Mouse (Mus musculus) C2C12 (cell line): ENCODE measurements around the gene Eno2. TPM values are rescaled to one million over a fixed set of nuclear protein-coding genes. Genes with fewer than 3 reads are reported as not detected.

Experiments used
- H3K27me3 ChIP-seq: one replicate; pipeline ENCODE4 v1.6.1; 2011; ENCODE audit not compliant: control insufficient read depth, insufficient read depth, insufficient read length
- H3K36me3 ChIP-seq: one replicate; pipeline ENCODE4 v1.6.1; 2011; ENCODE audit not compliant: control insufficient read depth, insufficient read depth
- H3K4me3 ChIP-seq: one replicate; pipeline ENCODE4 v1.5.1; 2011; ENCODE audit warnings: mild to moderate bottlenecking, control low read depth; ENCODE audit not compliant: poor library complexity, insufficient read depth, severe bottlenecking
- H3K79me2 ChIP-seq: one replicate; pipeline ENCODE4 v1.6.1; 2011; ENCODE audit not compliant: control insufficient read depth, insufficient read depth
- H3K79me3 ChIP-seq: one replicate; pipeline ENCODE4 v1.6.1; 2011; ENCODE audit warnings: low read depth, control low read depth
- H3ac ChIP-seq: one replicate; pipeline ENCODE3; 2011; ENCODE audit warnings: low read depth; ENCODE audit not compliant: control insufficient read depth, insufficient read length
- CEBPB ChIP-seq: IDR thresholded peaks from one replicate; pipeline ENCODE4 v1.6.1; 2011; ENCODE audit warnings: low read depth, mild to moderate bottlenecking, control low read depth, moderate library complexity
- CTCF ChIP-seq: IDR thresholded peaks from one replicate; pipeline ENCODE4 v1.5.1; 2011; ENCODE audit not compliant: control insufficient read depth, insufficient read depth, insufficient read length
- FOSL1 ChIP-seq: IDR thresholded peaks from one replicate; pipeline ENCODE4 v1.8.0; 2011; ENCODE audit warnings: mild to moderate bottlenecking, low read length; ENCODE audit not compliant: poor library complexity, insufficient read depth, severe bottlenecking
- MAX ChIP-seq: IDR thresholded peaks from one replicate; pipeline ENCODE4 v1.6.1; 2011; ENCODE audit warnings: mild to moderate bottlenecking, control low read depth
- MYOD1 ChIP-seq: IDR thresholded peaks from one replicate; pipeline ENCODE4 v1.6.1; 2011; ENCODE audit warnings: low read depth; ENCODE audit not compliant: control insufficient read depth, insufficient read length
- MYOG ChIP-seq: IDR thresholded peaks from one replicate; pipeline ENCODE4 v1.6.1; 2011; ENCODE audit not compliant: control insufficient read depth, insufficient read length; ENCODE audit errors: extremely low read depth
- USF1 ChIP-seq: IDR thresholded peaks from one replicate; pipeline ENCODE4 v1.6.1; 2011; ENCODE audit warnings: low read depth, mild to moderate bottlenecking, control low read depth, moderate library complexity
- polyA plus RNA-seq: library from polyadenylated mRNA; unstranded; fragments of >200 nt; fragmentation: generic; extraction: Trizol; gene quantifications from one replicate; pipeline ENCODE4 v1.2.1, GENCODE M21; 2012; ENCODE audit warnings: missing spikeins

Eno2 gene
- polyA plus RNA-seq, 1 experiment: 5.5 TPM

DNA sequence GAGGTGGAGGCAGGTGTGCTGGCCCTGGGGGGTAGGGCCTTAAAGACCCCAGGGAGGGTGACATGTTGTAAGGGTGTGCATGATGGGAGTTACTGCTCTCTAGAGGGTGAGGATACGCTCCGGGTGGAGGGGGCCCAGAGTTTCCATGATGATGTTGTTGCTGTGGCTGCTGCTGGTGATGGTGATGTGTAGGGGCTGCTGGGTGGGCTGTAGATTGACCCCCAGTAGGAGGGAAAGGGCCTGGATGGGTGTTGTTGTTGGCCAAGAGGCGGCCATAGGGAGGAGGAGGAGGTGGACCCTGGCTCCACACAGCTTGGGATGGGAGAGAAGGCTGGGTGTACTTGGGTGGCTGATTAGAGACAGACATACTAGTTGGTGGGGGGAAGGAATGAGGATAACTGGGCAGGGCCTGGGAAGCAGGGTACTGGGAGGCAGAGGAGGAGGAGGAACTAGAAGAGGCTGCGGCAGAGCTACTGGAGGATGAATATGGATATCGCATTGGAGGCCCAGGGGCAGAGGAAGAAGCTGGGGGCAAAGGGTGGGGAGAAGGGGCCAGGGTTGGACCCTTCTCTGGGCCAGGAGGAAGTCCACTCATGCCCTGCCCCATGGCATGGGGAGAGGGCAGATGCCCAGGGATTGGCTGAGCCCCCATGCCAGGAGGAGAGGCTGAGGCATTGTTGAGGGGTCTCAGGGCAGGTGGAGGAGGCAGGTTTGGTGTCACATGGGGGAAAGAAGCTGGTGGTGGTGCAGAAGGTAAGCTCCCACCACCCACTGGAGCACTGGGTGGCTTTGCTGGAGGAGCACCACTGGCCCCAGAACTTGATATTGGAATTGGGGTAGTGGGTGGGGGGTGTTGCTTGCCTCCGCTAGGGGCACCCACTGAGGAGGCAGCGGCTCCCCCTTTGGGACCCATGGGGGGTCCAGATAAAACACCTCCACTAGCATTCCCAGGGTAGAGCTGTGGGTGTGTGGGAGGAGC lies 22.5 kb downstream of the Eno2 start:
- peaks cover 22% of the 10 kb centered on the region for H3K79me3 ChIP-seq
- peaks cover 65% of the 10 kb centered on the region for H3K36me3 ChIP-seq
- H3K27me3 ChIP-seq: no peaks in the 10 kb centered on the region
- TF ChIP-seq USF1: no peak
- TF ChIP-seq MYOG: no peak
- TF ChIP-seq CEBPB: no peak
- no peak for TF ChIP-seq CTCF
- TF ChIP-seq FOSL1: no peak
- no peak for TF ChIP-seq MAX
- TF ChIP-seq MYOD1: no peak
- no peak overlapping the region for H3ac ChIP-seq
- no peak overlapping the region for H3K4me3 ChIP-seq
- peaks cover 31% of the 10 kb centered on the region for H3K79me2 ChIP-seq

DNA sequence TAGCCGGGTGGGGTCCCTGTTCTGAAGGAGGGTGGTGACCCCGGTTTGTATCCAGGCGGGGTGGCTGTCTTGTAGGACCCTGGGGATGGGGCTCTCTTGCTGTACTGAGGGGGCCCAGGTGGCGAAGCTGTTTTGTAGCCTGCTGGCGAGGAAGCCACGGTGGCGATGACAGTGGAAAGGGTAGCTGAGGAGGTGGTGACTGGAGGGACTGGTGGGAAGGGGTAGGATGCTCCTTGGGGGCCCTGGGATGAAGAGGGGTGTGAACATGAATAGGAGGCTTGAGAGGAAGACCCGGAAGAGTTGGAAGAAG lies 23.2 kb downstream of the Eno2 start:
- H3K4me3 ChIP-seq: no peak overlapping the region
- H3ac ChIP-seq: no peak overlapping the region
- H3K36me3 ChIP-seq: peaks cover 59% of the 10 kb centered on the region
- TF ChIP-seq MAX (no peak), USF1 (no peak), CTCF (no peak), CEBPB (no peak), MYOD1 (no peak), MYOG (no peak), FOSL1 (no peak)
- peaks cover 18% of the 10 kb centered on the region for H3K79me3 ChIP-seq
- peaks cover 24% of the 10 kb centered on the region for H3K79me2 ChIP-seq
- H3K27me3 ChIP-seq: no peaks in the 10 kb centered on the region

DNA sequence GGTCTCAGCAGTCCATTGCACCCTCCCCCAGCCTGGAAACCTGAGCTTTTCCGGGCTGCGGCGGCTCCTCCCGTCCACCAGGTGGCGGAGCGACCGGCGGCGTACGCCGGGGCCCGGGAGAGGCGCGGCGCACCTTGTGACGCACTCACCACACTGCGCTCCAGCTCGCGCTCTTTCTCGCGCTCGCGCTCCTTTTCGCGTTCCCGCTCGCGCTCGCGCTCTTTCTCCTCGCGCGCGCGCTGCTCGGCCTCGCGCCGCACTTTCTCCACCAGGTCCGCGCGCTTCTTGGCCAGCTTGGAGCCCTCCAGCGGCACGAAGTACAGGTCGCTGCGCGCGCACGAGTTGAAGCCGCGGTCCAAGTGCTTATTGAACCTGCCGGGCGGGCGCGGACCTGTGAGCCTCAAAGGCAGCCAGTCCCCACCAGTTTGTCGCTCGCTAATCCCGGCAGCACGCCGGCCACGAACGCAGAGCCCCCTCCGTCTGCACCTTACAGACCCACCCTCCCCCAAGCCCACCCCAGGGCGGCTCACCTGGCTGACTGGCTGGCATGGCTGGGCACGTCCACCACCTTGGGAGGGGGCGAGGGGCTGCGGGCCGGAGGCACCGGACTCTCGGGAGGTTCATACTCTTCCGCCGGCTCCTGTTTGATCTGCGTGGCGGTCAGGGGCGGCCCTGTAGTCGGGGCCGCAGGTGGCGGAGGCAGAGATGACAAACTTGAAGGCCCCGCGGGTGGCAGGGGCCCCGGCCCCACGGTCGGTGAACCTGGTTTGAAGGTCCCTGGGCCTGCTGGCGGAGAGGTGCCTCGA lies 23.8 kb downstream of the Eno2 start:
- Histone ChIP-seq H3K4me3 (no peak overlapping the region), H3K27me3 (no peaks in the 10 kb centered on the region), H3K36me3 (peaks cover 54% of the 10 kb centered on the region), H3K79me3 (peaks cover 12% of the 10 kb centered on the region), H3K79me2 (peaks cover 18% of the 10 kb centered on the region), H3ac (peak overlapping the region; percentile 56)
- TF ChIP-seq USF1 (no peak), MAX (peak; percentile 57), CTCF (peak; percentile 90)

DNA sequence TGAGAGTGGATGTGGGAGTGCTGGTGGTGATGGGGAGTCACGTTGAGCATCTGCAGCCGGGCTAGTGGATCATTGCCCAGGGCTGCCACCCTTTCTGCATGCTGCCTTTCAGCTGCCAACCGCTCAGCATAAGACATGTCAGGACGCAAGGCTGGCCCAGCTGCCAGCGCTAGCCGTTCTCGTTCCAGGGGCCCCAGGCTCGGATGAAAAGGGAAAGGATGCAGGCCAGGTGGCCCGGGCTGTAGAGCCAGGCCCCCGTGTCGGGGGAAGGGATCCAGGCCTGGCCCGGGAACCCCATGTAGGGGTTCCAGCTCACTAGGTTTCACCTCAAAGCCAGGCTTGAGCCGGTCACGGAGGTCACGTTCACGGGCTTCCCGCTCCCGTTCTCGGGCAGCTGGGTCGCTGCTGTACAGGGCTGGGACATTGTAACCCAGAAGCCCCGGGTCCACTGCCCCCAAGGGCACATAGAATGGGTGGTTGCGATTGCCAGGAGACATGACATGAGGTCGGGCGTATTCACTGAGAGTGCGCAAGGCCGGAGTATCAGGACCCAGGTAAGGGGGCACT lies 24.6 kb downstream of the Eno2 start:
- Histone ChIP-seq H3K4me3 (no peak overlapping the region), H3K27me3 (no peaks in the 10 kb centered on the region), H3K36me3 (peaks cover 47% of the 10 kb centered on the region), H3K79me2 (peaks cover 11% of the 10 kb centered on the region), H3ac (peak overlapping the region; percentile 19), H3K79me3 (peaks cover 7% of the 10 kb centered on the region)
- TF ChIP-seq USF1 (no peak), MYOD1 (no peak), MYOG (no peak), CTCF (no peak), FOSL1 (no peak), CEBPB (no peak), MAX (no peak)

DNA sequence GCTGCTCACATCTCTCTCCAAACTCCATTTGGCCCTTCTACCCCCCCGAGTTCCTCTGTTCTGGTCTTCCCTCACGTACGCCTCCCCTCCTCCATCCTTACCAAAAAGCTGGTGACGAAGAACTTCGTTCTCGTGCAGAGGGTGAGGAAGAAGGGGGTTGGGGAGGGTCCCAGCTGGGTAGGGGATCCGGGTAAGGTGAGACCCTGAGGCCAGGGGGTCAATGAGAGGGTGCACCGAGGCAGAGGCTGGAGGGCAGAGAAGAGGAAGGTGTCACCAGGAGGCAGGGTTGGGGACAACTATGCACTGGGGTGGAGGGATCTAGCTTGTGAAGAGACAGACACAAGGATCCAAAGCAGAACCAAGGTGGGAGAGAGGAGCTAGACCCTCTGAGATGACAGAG lies 25.8 kb downstream of the Eno2 start:
- Histone ChIP-seq H3K27me3 (no peaks in the 10 kb centered on the region), H3K79me2 (peaks cover 10% of the 10 kb centered on the region), H3K4me3 (no peak overlapping the region), H3K79me3 (no peaks in the 10 kb centered on the region), H3ac (no peak overlapping the region), H3K36me3 (peaks cover 37% of the 10 kb centered on the region)
- no peak for TF ChIP-seq MYOD1
- TF ChIP-seq FOSL1: no peak
- no peak for TF ChIP-seq CTCF
- TF ChIP-seq CEBPB: no peak
- no peak for TF ChIP-seq MAX
- no peak for TF ChIP-seq MYOG
- no peak for TF ChIP-seq USF1
